Mouse (Mus musculus): ENCODE measurements around the gene Hist1h3e. TPM values are rescaled to one million over a fixed set of nuclear protein-coding genes. Genes with fewer than 3 reads are reported as not detected.
"Not testable (repeated sequence)": the region's sequence is repeated elsewhere in the genome, so short reads cannot be mapped to it uniquely, and the experiment has no call there.

Hist1h3e gene
- total RNA-seq, 2 experiments from 2014 or later = 31.7 to 35.9 TPM

DNA sequence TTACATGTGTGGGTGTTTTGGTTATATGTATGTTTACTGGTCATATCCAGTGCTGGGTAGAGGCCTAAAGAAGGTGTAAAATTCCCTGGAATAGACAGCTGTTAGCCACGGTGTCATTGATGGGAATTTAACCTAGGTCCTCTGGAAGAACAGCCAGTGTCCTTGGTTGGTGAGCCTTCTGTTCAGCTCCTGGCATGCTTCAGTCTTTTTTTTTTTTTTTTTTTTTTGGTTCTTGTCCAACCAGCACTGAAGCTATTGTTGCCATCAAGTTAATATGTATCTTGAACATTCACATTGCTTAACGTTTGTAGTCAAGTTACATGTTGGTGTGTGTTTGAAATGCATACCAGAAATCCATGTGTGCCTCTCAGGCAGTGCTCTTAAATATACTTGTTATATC lies 2.3 kb upstream of the Hist1h3e start:
- no peak for DNase-seq (ENCODE audit: low spot score in 2 of 2)

DNA sequence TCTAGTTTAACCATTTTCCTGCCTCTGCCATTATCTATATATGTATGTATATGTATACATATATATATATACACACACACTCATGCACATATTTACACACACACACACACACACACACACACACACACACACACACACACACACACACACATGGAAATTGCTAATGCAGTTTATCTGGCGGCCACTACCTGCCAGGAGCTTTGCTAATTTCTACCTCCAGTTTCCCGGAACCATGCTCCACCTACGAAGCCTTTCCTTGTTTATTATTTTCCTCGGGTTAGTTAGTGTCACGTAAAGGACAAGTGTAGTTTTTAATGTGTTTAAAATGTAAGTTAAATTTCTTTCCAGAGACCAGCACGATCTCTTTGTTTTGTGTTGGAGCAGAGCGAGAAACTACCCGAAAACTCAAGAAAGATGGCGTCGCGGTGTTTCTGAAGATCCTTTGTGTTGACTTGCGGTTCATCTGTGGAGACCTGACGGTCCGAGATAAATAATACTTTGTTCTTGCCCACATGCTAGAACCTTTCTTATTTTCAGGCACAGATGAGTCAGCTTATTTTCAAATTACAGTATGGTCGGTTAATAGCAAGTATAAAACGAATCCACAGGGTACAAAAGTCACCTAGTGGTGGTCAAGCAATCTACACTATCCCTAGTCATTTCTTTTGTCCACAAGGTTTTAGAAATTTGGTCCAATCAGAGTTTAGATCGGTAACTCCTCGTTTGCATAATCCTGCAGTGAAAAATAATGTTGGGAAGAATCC lies 712 bp upstream of the Hist1h3e start:
- DNase-seq (ENCODE audit: low spot score in 2 of 2) = no peak

DNA sequence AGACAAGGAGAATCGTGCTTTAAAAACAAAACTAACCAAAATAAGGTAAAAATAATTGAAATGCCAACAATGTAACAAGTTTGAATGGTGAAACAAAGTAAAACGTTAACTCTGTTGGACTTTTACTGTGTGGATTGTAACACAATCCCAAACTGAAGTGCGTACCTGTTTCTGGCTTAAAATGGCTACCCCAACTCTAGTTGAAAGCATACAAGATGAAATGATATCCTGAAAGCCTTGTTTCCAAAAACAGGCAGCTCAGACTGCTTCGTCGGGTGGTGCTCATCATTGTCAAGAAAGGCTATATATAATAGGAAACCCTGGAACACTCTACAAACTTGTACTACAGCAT lies 662 bp downstream of the Hist1h3e start:
- DNase-seq (ENCODE audit: low spot score in 2 of 2) = not testable (repeated sequence)

DNA sequence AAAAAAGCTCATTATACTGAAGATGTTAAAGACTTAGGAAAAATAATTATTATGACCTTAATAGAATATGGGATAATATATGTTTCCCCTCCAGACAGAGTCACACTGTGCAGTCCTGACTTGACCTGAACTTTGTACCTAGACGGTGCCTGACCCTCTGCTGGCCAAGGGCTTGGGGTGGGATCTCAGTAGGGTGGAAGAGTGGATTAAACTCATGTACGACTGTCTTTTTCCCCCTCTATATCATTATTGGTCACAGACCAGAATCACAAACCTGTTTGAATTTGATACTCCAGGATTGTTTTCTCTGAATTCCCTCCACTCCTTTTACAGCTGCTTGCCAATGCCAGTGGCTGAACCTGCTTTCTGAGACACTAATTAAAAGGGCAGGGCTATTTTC lies 1.5 kb downstream of the Hist1h3e start:
- not testable (repeated sequence) for DNase-seq (ENCODE audit: low spot score in 2 of 2)

DNA sequence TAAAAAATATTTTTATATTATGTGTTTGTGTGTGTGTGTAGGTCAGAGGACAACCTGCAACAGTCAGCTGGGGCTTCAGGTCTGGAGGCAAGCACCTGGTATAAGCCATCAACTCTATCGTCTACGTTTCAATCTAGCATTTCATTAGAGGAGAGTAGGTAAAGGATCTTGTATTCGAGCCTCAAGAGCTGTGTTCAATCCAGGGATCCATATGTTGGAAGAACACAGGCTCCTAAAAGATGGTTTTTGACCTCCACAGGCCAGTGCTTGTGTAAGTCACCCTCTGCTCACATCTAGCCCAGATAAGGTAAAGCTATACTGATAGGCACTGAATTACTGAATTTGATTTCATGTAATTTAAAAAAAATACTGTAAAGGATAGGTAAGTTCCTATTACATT lies 5.3 kb downstream of the Hist1h3e start:
- DNase-seq (ENCODE audit: low spot score in 2 of 2) = no peak

DNA sequence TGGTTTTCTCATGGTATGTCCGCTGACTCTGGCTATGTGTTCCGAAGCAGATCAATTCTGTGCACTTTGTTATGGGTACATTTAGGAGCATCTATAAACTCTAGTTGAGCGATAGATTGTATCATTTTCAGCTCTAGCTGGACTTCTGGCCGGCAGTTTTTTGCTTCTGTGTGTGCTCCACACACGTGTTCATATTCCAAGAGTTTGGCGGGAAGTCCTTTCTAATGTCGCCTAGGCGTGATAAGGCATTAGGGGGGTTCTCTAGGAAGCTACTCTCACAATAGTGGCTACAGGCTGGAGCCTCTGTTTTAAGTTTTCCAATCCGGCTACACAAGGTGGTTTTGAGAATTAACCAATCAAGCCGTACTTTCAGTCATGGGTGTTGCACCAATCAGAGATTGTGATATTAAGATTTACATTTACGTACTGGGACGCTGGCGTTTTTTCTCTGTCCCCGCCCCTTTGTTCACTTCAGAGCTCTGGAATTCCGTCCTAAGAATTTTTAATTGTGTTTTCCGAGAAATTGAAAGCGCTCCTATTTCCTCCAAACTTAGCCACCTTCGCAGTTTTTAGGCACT lies 6.2 kb downstream of the Hist1h3e start:
- peak; percentile 33 to 52 for DNase-seq (ENCODE audit: low spot score in 2 of 2)

DNA sequence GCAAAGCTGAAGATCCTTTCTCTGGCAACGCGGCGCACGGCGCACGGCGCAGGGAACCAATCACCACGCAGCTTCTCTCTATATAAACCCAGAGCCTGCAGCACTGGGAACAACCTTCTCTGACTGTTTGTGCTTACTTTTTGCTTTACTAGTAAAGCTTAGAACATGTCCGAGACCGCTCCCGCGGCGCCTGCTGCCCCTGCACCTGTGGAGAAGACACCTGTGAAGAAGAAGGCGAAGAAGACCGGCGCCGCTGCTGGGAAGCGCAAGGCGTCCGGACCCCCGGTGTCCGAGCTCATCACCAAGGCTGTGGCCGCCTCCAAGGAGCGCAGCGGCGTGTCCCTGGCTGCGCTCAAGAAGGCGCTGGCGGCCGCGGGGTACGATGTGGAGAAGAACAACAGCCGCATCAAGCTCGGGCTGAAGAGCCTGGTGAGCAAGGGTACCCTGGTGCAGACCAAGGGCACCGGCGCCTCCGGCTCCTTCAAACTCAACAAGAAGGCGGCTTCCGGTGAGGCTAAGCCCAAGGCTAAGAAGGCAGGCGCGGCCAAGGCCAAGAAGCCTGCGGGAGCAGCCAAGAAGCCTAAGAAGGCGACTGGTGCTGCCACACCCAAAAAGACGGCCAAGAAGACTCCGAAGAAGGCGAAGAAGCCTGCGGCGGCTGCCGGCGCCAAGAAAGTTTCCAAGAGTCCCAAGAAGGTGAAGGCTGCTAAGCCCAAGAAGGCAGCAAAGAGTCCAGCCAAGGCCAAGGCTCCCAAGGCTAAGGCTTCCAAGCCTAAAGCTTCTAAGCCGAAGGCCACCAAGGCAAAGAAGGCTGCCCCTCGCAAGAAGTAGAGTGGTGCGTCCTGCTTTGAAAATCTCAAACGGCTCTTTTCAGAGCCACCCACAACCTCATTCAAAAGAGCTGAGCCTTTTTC lies 7.0 kb downstream of the Hist1h3e start:
- DNase-seq (ENCODE audit: low spot score in 2 of 2) = peak in 1 of 2 experiments; percentile 42

DNA sequence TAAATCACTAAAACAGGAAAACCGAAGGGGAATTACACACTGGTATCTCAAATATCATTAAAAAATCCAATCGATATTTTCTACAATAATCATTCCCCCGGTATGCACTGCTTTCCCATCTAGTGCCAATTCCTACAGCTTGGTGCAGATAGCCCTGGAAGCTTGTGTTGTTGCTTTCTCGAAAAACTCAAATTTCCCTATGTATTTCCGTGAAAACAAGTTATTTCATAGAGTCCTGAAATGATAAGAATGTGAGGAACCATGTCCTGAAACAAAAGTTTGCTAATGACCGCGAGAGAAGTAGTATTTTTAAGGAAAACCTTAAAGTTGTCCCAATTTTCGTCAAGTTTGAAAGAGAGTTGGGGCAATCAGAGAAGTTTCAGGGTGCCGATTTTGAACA lies 7.8 kb downstream of the Hist1h3e start:
- no peak for DNase-seq (ENCODE audit: low spot score in 2 of 2)

DNA sequence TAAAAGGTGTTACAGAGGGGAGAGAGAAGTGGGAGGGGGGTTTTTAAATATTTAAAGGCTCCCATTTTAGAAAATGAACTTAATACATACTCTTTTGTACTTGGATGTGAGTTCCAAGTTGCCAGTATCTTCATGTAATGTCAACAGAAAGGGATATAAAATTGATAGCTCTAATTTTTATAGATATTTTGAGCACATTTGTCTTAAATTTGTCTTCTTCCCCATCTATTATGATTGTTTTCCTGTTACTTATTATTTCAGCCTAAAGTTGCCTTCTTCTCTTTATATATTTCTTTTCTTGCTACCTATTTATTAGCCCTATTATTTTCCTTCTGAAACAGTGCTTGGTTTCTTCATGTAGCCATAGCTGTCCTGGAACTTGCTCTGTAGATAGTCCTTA lies 9.2 kb downstream of the Hist1h3e start, which contains the start of gene Hist1h1d:
TSS of gene Hist1h1d (plus strand) at position 301 of the 400 bp plus-strand sequence.
- no peak for DNase-seq (ENCODE audit: low spot score in 2 of 2)

DNA sequence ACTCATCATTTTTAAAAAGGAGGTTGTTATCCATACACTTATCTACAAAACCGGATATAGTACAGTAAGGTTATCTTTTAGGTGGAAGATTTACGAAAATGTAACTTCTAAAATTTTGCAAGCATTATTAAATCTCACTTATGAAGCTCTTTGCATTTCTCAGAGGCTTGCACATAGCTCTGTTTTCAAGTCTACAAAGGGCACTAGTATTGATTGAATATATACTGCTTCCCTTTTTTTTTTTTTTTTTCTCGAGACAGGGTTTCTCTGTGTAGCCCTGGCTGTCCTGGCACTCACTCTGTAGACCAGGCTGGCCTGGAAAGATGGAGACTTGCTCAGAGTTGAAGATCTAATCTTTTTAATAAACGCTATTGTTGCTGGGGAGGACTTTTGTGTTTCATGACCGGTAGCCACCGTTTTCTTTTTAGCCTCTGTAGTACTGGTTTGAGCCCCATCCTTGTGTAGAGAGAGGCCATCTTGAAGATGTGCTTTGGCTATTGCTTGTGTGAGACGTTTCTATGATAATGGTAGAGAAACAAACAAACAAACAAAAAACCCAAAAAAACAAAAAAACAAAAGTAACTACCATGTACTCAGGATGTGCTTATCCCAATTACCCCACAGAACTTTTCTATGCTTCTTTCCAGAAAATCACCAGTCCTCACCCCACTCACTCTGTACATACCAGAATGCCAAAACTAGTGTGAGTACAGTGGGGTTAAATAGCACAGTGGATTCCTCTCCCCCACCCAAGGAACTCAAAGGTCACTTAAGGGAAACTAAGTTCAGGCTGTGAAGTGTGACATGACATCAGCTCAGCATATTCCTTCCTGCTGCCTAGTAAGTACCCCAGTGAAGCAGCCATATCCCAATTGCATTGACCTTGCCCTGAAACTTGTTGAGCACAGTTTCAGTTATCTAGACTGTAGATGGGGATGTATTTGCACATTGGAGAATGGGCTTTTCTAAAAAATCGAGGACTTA lies 9.9 kb downstream of the Hist1h3e start:
- no peak for DNase-seq (ENCODE audit: low spot score in 2 of 2)

DNA sequence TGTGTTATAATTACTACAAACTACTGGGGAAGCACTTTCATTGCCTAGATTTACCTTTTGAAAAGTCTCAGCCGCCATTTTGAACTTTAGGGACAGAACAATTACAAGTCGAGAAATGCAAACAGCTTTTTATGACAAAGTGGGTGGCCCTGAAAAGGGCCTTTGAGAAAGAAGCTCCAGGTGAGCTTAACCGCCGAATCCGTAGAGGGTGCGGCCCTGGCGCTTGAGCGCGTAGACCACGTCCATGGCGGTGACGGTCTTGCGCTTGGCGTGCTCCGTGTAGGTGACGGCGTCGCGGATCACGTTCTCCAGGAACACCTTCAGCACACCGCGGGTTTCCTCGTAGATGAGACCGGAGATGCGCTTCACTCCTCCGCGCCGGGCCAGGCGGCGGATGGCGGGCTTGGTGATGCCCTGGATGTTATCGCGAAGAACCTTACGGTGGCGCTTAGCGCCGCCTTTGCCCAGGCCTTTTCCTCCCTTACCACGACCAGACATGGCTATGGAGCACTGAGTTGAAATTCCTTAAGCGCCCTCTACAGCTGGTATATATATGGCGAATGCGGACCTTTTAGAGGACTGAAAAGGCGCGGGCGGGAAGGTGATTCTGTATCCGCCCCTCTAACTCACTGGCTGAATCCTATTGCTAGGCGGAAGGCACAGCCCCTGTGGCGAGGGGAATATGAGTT lies 10.9 kb downstream of the Hist1h3e start, which contains the start of gene Hist1h4f:
TSS of gene Hist1h4f (minus strand) at position 503 of the 689 bp plus-strand sequence.
- peak; percentile 58 to 61 for DNase-seq (ENCODE audit: low spot score in 2 of 2)

DNA sequence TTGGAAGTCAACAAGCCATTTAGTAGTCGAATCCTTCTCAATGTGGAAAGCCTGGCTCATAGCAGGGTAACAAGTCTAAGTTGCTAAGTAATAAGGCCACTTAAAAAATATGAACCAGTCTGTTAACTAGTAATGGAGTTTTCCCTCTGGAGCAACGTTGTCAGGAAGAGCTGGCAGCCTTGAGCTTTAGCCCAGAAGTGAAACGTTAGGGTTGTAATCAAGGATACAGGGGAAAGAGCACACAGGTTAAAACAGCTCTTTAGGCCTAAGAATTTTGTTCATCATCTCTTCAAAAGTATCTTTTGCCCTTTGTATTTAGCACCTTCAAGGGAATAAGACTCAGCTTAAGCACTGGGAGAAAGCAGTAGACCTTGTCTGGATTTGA lies 11.4 kb downstream of the Hist1h3e start:
- DNase-seq (ENCODE audit: low spot score in 2 of 2) = no peak

DNA sequence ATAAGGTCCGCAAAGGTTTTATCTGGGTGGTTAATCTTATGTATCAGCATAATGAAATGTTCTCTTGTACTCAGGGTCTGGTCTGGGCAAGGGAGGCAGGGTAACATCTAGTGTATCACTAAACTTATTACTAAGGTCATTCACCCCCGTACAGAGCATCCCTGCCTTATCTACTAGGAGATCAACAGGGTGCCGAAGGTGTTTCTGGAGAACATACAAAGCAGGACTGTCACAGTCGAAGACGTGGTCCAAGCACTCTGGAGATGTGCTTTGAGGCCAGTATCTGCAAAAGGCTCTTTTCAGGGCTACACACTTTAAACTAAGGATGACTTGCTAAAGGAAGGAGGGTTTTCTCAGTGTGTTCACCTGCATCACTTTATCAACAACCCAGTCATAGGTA lies 15.5 kb downstream of the Hist1h3e start:
- no peak for DNase-seq (ENCODE audit: low spot score in 2 of 2)

DNA sequence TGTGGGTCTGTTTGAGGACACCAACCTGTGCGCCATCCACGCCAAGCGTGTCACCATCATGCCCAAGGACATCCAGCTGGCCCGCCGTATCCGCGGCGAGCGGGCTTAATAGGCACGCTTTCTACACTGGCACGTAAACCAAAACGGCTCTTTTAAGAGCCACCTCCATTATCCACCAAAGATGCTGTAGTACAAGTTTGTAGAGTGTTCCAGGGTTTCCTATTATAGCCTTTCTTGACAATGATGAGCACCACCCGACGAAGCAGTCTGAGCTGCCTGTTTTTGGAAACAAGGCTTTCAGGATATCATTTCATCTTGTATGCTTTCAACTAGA lies 17.4 kb downstream of the Hist1h3e start:
- not testable (repeated sequence) for DNase-seq (ENCODE audit: low spot score in 2 of 2)

DNA sequence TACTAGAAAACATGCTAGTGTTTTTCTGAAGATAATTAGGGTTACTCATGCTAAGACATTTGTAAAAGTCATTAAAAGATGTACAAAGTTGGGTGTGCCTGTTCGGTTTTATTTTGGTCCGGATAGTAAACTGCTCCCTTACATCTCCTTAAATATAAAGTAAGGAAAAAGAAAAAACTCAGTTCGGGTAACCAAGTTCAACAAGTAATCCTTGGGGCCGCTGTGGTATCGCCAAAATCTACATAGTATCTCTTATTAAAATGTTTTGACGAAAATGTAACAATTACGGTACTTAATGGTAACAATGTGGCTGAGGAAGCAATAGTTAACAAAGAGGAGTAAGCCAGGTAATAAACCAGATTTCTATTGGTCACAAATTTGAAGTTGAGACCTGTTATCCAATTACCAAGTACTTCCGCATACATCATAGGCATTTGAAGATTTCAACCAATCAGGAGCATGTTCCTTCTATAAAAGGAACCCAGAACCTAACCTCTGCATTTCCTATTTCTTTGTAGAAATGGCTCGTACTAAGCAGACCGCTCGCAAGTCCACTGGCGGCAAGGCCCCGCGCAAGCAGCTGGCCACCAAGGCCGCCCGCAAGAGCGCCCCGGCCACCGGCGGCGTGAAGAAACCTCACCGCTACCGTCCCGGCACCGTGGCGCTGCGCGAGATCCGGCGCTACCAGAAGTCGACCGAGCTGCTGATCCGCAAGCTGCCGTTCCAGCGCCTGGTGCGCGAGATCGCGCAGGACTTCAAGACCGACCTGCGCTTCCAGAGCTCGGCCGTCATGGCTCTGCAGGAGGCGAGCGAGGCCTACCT lies 18.0 kb downstream of the Hist1h3e start, which contains the start of gene Hist1h3f:
TSS of gene Hist1h3f (plus strand) at position 88 of the 822 bp plus-strand sequence.
- DNase-seq (ENCODE audit: low spot score in 2 of 2) = peak; percentile 46 to 59

DNA sequence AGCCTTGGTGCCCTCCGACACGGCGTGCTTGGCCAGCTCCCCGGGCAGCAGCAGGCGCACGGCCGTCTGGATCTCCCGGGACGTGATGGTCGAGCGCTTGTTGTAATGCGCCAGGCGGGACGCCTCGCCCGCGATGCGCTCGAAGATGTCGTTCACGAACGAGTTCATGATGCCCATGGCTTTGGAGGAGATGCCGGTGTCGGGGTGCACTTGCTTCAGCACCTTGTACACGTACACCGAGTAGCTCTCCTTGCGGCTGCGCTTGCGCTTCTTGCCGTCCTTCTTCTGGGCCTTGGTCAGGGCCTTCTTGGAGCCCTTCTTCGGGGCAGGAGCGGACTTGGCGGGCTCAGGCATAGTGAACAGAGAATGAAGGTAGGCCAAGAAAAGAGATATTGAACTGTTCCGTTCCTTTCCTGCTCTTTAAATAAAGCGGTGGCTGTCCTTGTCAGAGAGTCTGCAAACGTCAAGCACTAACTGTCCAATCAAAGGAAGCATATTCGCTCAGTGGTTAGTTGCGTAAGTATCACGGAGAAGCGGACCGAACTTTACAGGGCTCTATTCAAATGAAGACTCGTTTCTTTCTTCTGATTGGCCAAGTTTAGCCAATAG lies 19.1 kb downstream of the Hist1h3e start, which contains the start of gene Hist1h2bh:
TSS of gene Hist1h2bh (minus strand) at position 394 of the 609 bp plus-strand sequence.
- DNase-seq (ENCODE audit: low spot score in 2 of 2) = peak; percentile 39 to 56

DNA sequence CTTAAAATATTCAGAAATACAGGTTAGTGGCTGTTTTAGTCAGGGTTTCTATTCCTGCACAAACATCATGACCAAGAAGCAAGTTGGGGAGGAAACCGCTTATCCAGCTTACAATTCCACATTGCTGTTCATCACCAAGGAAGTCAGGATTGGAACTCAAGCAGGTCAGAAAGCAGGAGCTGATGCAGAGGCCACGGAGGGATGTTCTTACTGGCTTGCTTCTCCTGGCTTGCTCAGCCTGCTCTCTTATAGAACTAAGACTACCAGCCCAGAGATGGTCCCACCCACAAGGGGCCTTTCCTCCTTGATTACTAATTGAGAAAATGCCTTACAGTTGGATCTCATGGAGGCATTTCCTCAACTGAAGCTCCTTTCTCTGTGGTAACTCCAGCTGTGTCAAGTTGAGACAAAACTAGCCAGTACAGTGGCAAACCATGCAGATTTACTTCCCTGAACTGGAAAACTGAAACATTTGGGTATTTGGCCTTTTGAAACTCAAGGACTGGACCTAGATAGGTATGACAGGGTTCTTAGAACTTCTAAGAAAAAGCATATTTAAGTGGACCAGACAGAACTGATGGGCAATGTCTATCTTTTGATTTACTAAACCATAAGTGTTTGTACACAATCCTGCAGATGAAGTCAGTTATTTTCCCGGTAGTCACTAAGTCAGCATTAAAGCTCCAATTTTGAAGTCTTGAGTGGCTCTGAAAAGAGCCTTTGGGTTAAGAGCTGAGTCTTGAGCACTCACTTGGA lies 19.8 kb downstream of the Hist1h3e start:
- not testable (repeated sequence) for DNase-seq (ENCODE audit: low spot score in 2 of 2)

DNA sequence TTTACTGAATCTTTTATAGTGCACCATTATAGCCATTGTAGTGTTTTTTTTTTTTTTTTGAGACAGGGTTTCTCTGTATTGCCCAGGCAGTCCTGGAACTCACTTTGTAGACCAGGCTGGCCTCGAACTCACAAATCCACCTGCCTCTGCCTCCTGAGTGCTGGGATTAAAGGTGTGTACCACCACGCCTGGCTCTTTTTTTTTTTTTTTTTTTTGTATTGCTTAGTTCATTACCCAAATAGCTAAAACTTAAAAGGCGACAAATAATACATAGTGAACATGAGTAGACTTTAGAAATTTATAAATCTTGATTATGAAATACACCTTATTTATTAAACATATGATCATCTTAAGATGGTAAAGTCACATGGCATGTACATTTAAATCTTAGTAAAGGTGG lies 20.7 kb downstream of the Hist1h3e start:
- no peak for DNase-seq (ENCODE audit: low spot score in 2 of 2)
